Comparison of ENCODE assay signal across 8 mouse cellular contexts in genomic region chr16:32419517-32420483, GRCm38 (mm10). TPM values are rescaled to one million over a fixed set of nuclear protein-coding genes. Genes with fewer than 3 reads are reported as not detected.
A peak's percentile ranks its signal among the peaks of the same experiment; 100 is the strongest.
DNase-seq lines count a peak whose midpoint lies in the region; ATAC-seq and TF ChIP-seq lines count a peak whose summit lies in the region.

Tctex1d2 (plus strand) TSS chr16:32419702.

- peak; percentile 97 for DNase-seq in MEL (ENCODE audit: low read depth, low spot score)
- peak; percentile 93 to 95 for DNase-seq in cerebellum, adult 2 months
- peak; percentile 94 for DNase-seq in forebrain, postnatal 0 days
- DNase-seq in heart, postnatal 4 days: peak; percentile 96
- DNase-seq in layer of hippocampus, adult 8-10 months (ENCODE audit: low spot score in 2 of 2): peak; percentile 92 to 93
- peak; percentile 94 for DNase-seq in ovary, adult 18-20 months (ENCODE audit: low spot score)
- DNase-seq in thymus, postnatal 0 days (ENCODE audit: low spot score): peak; percentile 89

- no peaks in the 10 kb centered on the region for H3K9me3 ChIP-seq in MEL (replicated peaks; ENCODE audit: insufficient read depth, low read length)
- no peaks in the 10 kb centered on the region for H3K9me3 ChIP-seq in forebrain, postnatal 0 days (ENCODE audit: low read length)
- no peaks in the 10 kb centered on the region for H3K9me3 ChIP-seq in lung, embryonic 15.5 days

- peak; percentile 98 for ATAC-seq in forebrain, postnatal 0 days
- peak; percentile 97 for ATAC-seq in lung, embryonic 15.5 days (ENCODE audit: borderline replicate concordance, extremely low read depth, low FRiP score, low TSS enrichment)

- H3K36me3 ChIP-seq in MEL (ENCODE audit: control insufficient read depth in 1 of 2, insufficient read depth in 2 of 2, low read length in 2 of 2): peaks cover 0 to 5% of the 10 kb centered on the region in 2 experiments; a peak in 1 of 4 replicates
- no peaks in the 10 kb centered on the region for H3K36me3 ChIP-seq in forebrain, postnatal 0 days (ENCODE audit: insufficient read depth)
- no peaks in the 10 kb centered on the region for H3K36me3 ChIP-seq in lung, embryonic 15.5 days

- H3K27ac ChIP-seq in MEL (ENCODE audit: control insufficient read depth, low read depth, low read length): peak within 1 kb of the TSS; percentile 68
- peak within 1 kb of the TSS; percentile 60; the same call in 1 of the 2 replicates for H3K27ac ChIP-seq in cerebellum, adult 2 months (ENCODE audit: insufficient read depth, low read length)
- H3K27ac ChIP-seq in forebrain, postnatal 0 days (ENCODE audit: low read depth, low read length): peak within 1 kb of the TSS; percentile 87
- peak within 1 kb of the TSS; percentile 93 for H3K27ac ChIP-seq in lung, embryonic 15.5 days

- peak in 1 of 2 experiments; percentile 62; a peak in 2 of 4 replicates for TF ChIP-seq EP300 in MEL (IDR thresholded peaks at IDR 0.05; ENCODE audit: low read depth in 1 of 2, low read length in 2 of 2)

- TF ChIP-seq CTCF in MEL (IDR thresholded peaks at IDR 0.05 in 2 of 3, conservative IDR thresholded peaks at IDR 0.05 in 1 of 3; ENCODE audit: control insufficient read depth in 1 of 3, insufficient read depth in 1 of 3, low read depth in 2 of 3, low read length in 3 of 3, poor library complexity in 1 of 3, severe bottlenecking in 1 of 3): no peak
- TF ChIP-seq CTCF in cerebellum, adult 2 months (IDR thresholded peaks at IDR 0.05; ENCODE audit: borderline replicate concordance, insufficient read depth, low read depth, low read length): no peak
- TF ChIP-seq CTCF in forebrain, postnatal 0 days (IDR thresholded peaks at IDR 0.05; ENCODE audit: low read depth): peak; percentile 12; the same call in 1 of the 2 replicates

- H3K4me3 ChIP-seq in MEL (ENCODE audit: control insufficient read depth in 1 of 2, insufficient read depth in 1 of 2, low read depth in 2 of 2, low read length in 2 of 2): peak within 1 kb of the TSS; percentile 58 to 84
- peak within 1 kb of the TSS; percentile 85 for H3K4me3 ChIP-seq in cerebellum, adult 2 months (replicated peaks; ENCODE audit: insufficient read depth, low read depth, low read length)
- peak within 1 kb of the TSS; percentile 54 for H3K4me3 ChIP-seq in forebrain, postnatal 0 days (ENCODE audit: low read depth, low read length)
- peak within 1 kb of the TSS; percentile 76 for H3K4me3 ChIP-seq in lung, embryonic 15.5 days

- no peak for TF ChIP-seq RAD21 in MEL (IDR thresholded peaks at IDR 0.05; ENCODE audit: low read depth, low read length)

- TF ChIP-seq POLR2A in MEL (IDR thresholded peaks at IDR 0.05; ENCODE audit: control insufficient read depth in 1 of 2, insufficient read depth in 1 of 2, low read depth in 1 of 2, low read length in 2 of 2, poor library complexity in 1 of 2): peak in 1 of 2 experiments; percentile 73; a peak in 1 of 4 replicates
- TF ChIP-seq POLR2A in cerebellum, adult 2 months (IDR thresholded peaks at IDR 0.05; ENCODE audit: borderline replicate concordance, insufficient read depth, low read length): peak; percentile 87

- WGBS in cerebellum, adult 2 months: under 1% methylated on average over 45 of the region's 45 CpGs
- 2% methylated on average over 45 of the region's 45 CpGs for whole genome bisulfite sequencing in forebrain, postnatal 0 days
- WGBS in lung, embryonic 15.5 days: 1% methylated on average over 45 of the region's 45 CpGs

- H3K4me2 ChIP-seq in forebrain, postnatal 0 days (ENCODE audit: low read depth): peak within 1 kb of the TSS; percentile 65
- peak within 1 kb of the TSS; percentile 72 for H3K4me2 ChIP-seq in lung, embryonic 15.5 days

- peak within 1 kb of the TSS; percentile 75 for H3K9ac ChIP-seq in MEL (ENCODE audit: control insufficient read depth, low read depth, low read length, poor library complexity, severe bottlenecking)
- H3K9ac ChIP-seq in forebrain, postnatal 0 days: peak within 1 kb of the TSS; percentile 66
- peak within 1 kb of the TSS; percentile 63 for H3K9ac ChIP-seq in lung, embryonic 15.5 days

- H3K27me3 ChIP-seq in MEL (ENCODE audit: control insufficient read depth in 1 of 2, insufficient read depth in 2 of 2, low read length in 2 of 2): no peaks in the 10 kb centered on the region
- H3K27me3 ChIP-seq in cerebellum, adult 2 months (ENCODE audit: control insufficient read depth, insufficient read depth, low read length): no peaks in the 10 kb centered on the region
- no peaks in the 10 kb centered on the region for H3K27me3 ChIP-seq in forebrain, postnatal 0 days (ENCODE audit: insufficient read depth, low read length)
- no peaks in the 10 kb centered on the region for H3K27me3 ChIP-seq in lung, embryonic 15.5 days

- peaks cover 0 to 3% of the 10 kb centered on the region in 2 experiments; a peak in 2 of 4 replicates for H3K4me1 ChIP-seq in MEL (ENCODE audit: control insufficient read depth in 1 of 2, insufficient read depth in 2 of 2, low read length in 2 of 2)
- H3K4me1 ChIP-seq in cerebellum, adult 2 months (ENCODE audit: control insufficient read depth, insufficient read depth, low read length): no peaks in the 10 kb centered on the region
- H3K4me1 ChIP-seq in forebrain, postnatal 0 days (ENCODE audit: insufficient read depth): 0 out of 2 replicates have a peak, but pooled peaks cover 8% of the 10 kb centered on the region
- peaks cover 11% of the 10 kb centered on the region; the same call in 1 of the 2 replicates for H3K4me1 ChIP-seq in lung, embryonic 15.5 days

- H3K79me2 ChIP-seq in MEL (ENCODE audit: control insufficient read depth, insufficient read depth, low read length, poor library complexity): peaks cover 3% of the 10 kb centered on the region; the same call in 1 of the 2 replicates

TF ChIP-seq in MEL, 35 proteins besides CTCF, POLR2A, EP300 and RAD21 (continues in another document):
- TF ChIP-seq MYB (IDR thresholded peaks at IDR 0.05; ENCODE audit: low read depth, low read length) (0 out of 2 replicates have a peak, but pooled peaks have one; percentile 22), BHLHE40 (IDR thresholded peaks at IDR 0.05; ENCODE audit: borderline replicate concordance, low read depth, low read length) (peak; percentile 94), CHD1 (IDR thresholded peaks at IDR 0.05; ENCODE audit: low read depth, low read length) (no peak), JUND (IDR thresholded peaks at IDR 0.05; ENCODE audit: low read depth, low read length) (no peak), SMC3 (IDR thresholded peaks at IDR 0.05; ENCODE audit: low read depth, low read length) (no peak), MYC (IDR thresholded peaks at IDR 0.05; ENCODE audit: low read depth, low read length) (0 out of 2 replicates have a peak, but pooled peaks have one; percentile 12), USF2 (IDR thresholded peaks at IDR 0.05; ENCODE audit: borderline replicate concordance in 1 of 2, insufficient read depth in 1 of 2, low read depth in 1 of 2, low read length in 2 of 2) (peak; percentile 39 to 76; a peak in 3 of 4 replicates), RCOR1 (IDR thresholded peaks at IDR 0.05; ENCODE audit: low read depth, low read length) (no peak), ETS1 (IDR thresholded peaks at IDR 0.05; ENCODE audit: low read depth, low read length) (peak; percentile 46; the same call in 1 of the 2 replicates), ZNF384 (IDR thresholded peaks at IDR 0.05; ENCODE audit: low read depth, low read length) (peak; percentile 79), TAL1 (IDR thresholded peaks at IDR 0.05; ENCODE audit: low read length) (peak; percentile 33), POLR2AphosphoS2 (IDR thresholded peaks at IDR 0.05; ENCODE audit: low read length) (0 out of 2 replicates have a peak, but pooled peaks have one; percentile 26), ZC3H11A (IDR thresholded peaks at IDR 0.05; ENCODE audit: low read depth, low read length) (no peak), KAT2A (conservative IDR thresholded peaks at IDR 0.05; ENCODE audit: low read depth, low read length) (peak; percentile 67), NRF1 (IDR thresholded peaks at IDR 0.05; ENCODE audit: insufficient read depth, low read depth, low read length, poor library complexity, severe bottlenecking) (peak; percentile 100), ELF1 (IDR thresholded peaks at IDR 0.05; ENCODE audit: low read depth, low read length) (peak; percentile 76), GATA1 (IDR thresholded peaks at IDR 0.05; ENCODE audit: low read depth, low read length) (peak; percentile 35; the same call in 1 of the 2 replicates), HCFC1 (IDR thresholded peaks at IDR 0.05; ENCODE audit: low read depth, low read length) (peak; percentile 74), E2F4 (IDR thresholded peaks at IDR 0.05; ENCODE audit: borderline replicate concordance, low read depth, low read length) (no peak), UBTF (IDR thresholded peaks at IDR 0.05; ENCODE audit: borderline replicate concordance, insufficient read depth, low read depth, low read length) (no peak), SIN3A (IDR thresholded peaks at IDR 0.05; ENCODE audit: low read length) (peak; percentile 80), ZMIZ1 (IDR thresholded peaks at IDR 0.05; ENCODE audit: low read depth, low read length) (no peak), NELFE (IDR thresholded peaks at IDR 0.05; ENCODE audit: low read depth, low read length) (peak; percentile 53), POLR2AphosphoS5 (IDR thresholded peaks at IDR 0.05; ENCODE audit: borderline replicate concordance, low read depth, low read length) (no peak), ZKSCAN1 (IDR thresholded peaks at IDR 0.05; ENCODE audit: low read depth, low read length) (no peak), MAX (IDR thresholded peaks at IDR 0.05; ENCODE audit: low read length) (peak; percentile 54; the same call in 1 of the 2 replicates), TBP (IDR thresholded peaks at IDR 0.05; ENCODE audit: low read depth, low read length) (peak; percentile 56; the same call in 1 of the 2 replicates), TCF12 (IDR thresholded peaks at IDR 0.05; ENCODE audit: low read depth, low read length) (peak; percentile 62), USF1 (IDR thresholded peaks at IDR 0.05; ENCODE audit: low read depth, low read length) (peak; percentile 97)

RNA-seq across cellular contexts. Expression of gene Tctex1d2, which starts in this region (rescaled TPM):
- 13.0 and 14.7 TPM in 2 replicates for total RNA-seq in MEL (2012; rRNA removed)
- 100 to 1,000 TPM in 1 of 2 experiments, 10 to 100 TPM in 1; 23.7 to 239 TPM for polyA plus RNA-seq in MEL (2012; ENCODE audit: insufficient read depth in 1 of 2, insufficient read length in 2 of 2, low read depth in 1 of 2, low replicate concordance in 2 of 2, missing spikeins in 1 of 2)
- 24.7 and 25.2 TPM in 2 replicates for polyA plus RNA-seq in cerebellum, adult 2 months (2012; rRNA removed)
- total RNA-seq in forebrain, postnatal 0 days (2014; rRNA removed): 20.5 and 21.8 TPM in 2 replicates
- 58.2 and 63.2 TPM in 2 replicates for polyA plus RNA-seq in forebrain, postnatal 0 days (2015; fragmentation: Nextera tagmentation; extraction: Ambion mirVana)
- total RNA-seq in heart, postnatal 4 days (2021): 1 to 10 TPM; 8.0 to 8.7 TPM
- 10 to 100 TPM; 12.5 to 17.4 (median 16.3) TPM for total RNA-seq in layer of hippocampus, adult 8-10 months (2022)
- polyA plus RNA-seq in lung, embryonic 15.5 days (2015; fragmentation: Nextera tagmentation; extraction: Ambion mirVana): 23.3 and 25.6 TPM in 2 replicates
- polyA plus RNA-seq in thymus, postnatal 0 days (2015; fragmentation: Nextera tagmentation; extraction: Ambion mirVana): 14.1 and 15.5 TPM in 2 replicates

Comparison
In these comparisons a context has a peak if more than half of its experiments do, and no peak if none do; other contexts are left out.
1. Peak in every context shown above with its lines: DNase-seq, ATAC-seq, H3K4me3 ChIP-seq and H3K27ac ChIP-seq.